9 mouse cellular contexts compared by ENCODE assay signal in the genomic region with DNA sequence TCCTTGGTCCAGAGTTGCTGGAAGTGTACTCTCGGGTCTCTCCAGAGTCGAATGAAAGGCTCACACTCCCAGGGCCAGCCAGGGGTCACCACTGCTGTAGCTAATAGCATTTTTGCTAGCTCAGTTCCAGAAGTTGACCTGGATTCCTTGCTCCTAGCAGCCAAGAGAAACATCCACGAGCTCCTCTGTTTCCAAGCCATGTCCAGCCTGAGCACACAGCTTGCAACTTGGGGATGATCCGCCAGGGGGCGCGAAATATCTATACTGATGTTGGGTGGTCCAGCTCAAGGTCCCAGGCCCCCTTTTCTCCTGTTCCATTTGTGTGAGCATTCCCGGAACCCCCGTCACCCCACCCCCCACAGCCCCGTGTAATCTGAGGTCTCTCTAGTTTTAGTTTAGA. TPM values are rescaled to one million over a fixed set of nuclear protein-coding genes. Genes with fewer than 3 reads are reported as not detected.
DNase-seq lines count a peak whose midpoint lies in the region; ATAC-seq and TF ChIP-seq lines count a peak whose summit lies in the region.
"Had no signal": no experiment of that assay in that cellular context is flagged by ENCODE, and none has a peak within 500 bp of the region (broad histone marks: within the 10 kb centered on the region; RNA-seq: fewer than 3 reads in every experiment).

No protein-coding gene starts in this region.

- TF ChIP-seq CTCF in layer of hippocampus, adult 2 months (conservative IDR thresholded peaks at IDR 0.05) = peak; percentile 82
- TF ChIP-seq CTCF in brain, embryonic 14.5 days (IDR thresholded peaks at IDR 0.05; ENCODE audit: borderline replicate concordance, extremely low read depth, insufficient read depth, insufficient read length) = peak; percentile 76
- TF ChIP-seq CTCF in liver, postnatal 0 days (IDR thresholded peaks at IDR 0.05; ENCODE audit: low read depth) = peak; percentile 53
- peak; percentile 61; the same call in 1 of the 2 replicates for TF ChIP-seq CTCF in small intestine, adult 2 months (IDR thresholded peaks at IDR 0.05; ENCODE audit: extremely low read depth, insufficient read length, insufficient replicate concordance, low read depth, low read length)

- no peak for ATAC-seq in liver, postnatal 0 days

- H3K27ac ChIP-seq in layer of hippocampus, adult 2 months = no peak overlapping the region
- H3K27ac ChIP-seq in liver, postnatal 0 days (ENCODE audit: low read depth) = no peak overlapping the region
- H3K27ac ChIP-seq in small intestine, adult 2 months (ENCODE audit: insufficient read depth, low read depth, low read length) = no peak overlapping the region
- H3K27ac ChIP-seq: embryonic facial prominence, embryonic 12.5 days had no signal

- no peak overlapping the region for H3K4me3 ChIP-seq in layer of hippocampus, adult 2 months
- no peak overlapping the region for H3K4me3 ChIP-seq in liver, postnatal 0 days (ENCODE audit: low read depth, low read length)
- H3K4me3 ChIP-seq in small intestine, adult 2 months (ENCODE audit: low read depth, low read length) = no peak overlapping the region
- H3K4me3 ChIP-seq: embryonic facial prominence, embryonic 12.5 days had no signal

- H3K4me2 ChIP-seq in liver, postnatal 0 days (ENCODE audit: low read depth, low read length) = no peak overlapping the region
- H3K4me2 ChIP-seq: embryonic facial prominence, embryonic 12.5 days had no signal

- 46% methylated on average over 9 of the region's 9 CpGs for WGBS in liver, postnatal 0 days (ENCODE audit: insufficient replicate concordance)
- 46% methylated on average over 9 of the region's 9 CpGs for WGBS in small intestine, adult 2 months

- no peak for TF ChIP-seq EP300 in liver, postnatal 0 days (IDR thresholded peaks at IDR 0.05; ENCODE audit: low read depth)

- peaks cover 16% of the 10 kb centered on the region for H3K4me1 ChIP-seq in liver, postnatal 0 days (ENCODE audit: insufficient read depth)
- peaks cover 7% of the 10 kb centered on the region for H3K4me1 ChIP-seq in small intestine, adult 2 months (ENCODE audit: control insufficient read depth, insufficient read depth, insufficient read length, low read length)

- intact Hi-C loops in heart, postnatal 14 days (cut with DNase I) = loop anchor here (2.0 to 5.0 kb wide), 2 partner anchors 27 to 44 kb away; no protein-coding TSS in a partner anchor

- no peaks in the 10 kb centered on the region for H3K27me3 ChIP-seq in liver, postnatal 0 days (ENCODE audit: insufficient read depth, low read length)
- H3K27me3 ChIP-seq in small intestine, adult 2 months (ENCODE audit: control insufficient read depth, insufficient read depth, low read length) = no peaks in the 10 kb centered on the region
- H3K27me3 ChIP-seq: embryonic facial prominence, embryonic 12.5 days had no signal

- H3K9ac ChIP-seq in liver, postnatal 0 days (replicated peaks) = no peak overlapping the region
- H3K9ac ChIP-seq: embryonic facial prominence, embryonic 12.5 days had no signal

- peak in 1 of 2 experiments; percentile 70 for DNase-seq in layer of hippocampus, adult 2 months (ENCODE audit: low spot score in 2 of 2)
- no peak for DNase-seq in layer of hippocampus, adult 9-10 months (ENCODE audit: low spot score)
- peak; percentile 89 for DNase-seq in ES-CJ7 (ENCODE audit: low read depth, low spot score)
- peak; percentile 66 for DNase-seq in brain, embryonic 14.5 days (ENCODE audit: low read depth)
- peak; percentile 74 to 82 for DNase-seq in heart, postnatal 14 days
- DNase-seq in liver, postnatal 0 days = peak; percentile 55

- H3K9me3 ChIP-seq in liver, postnatal 0 days (ENCODE audit: low read length) = no peaks in the 10 kb centered on the region
- H3K9me3 ChIP-seq: embryonic facial prominence, embryonic 12.5 days had no signal

- no peak for TF ChIP-seq POLR2A in brain, embryonic 14.5 days (IDR thresholded peaks at IDR 0.05; ENCODE audit: borderline replicate concordance, extremely low read depth, insufficient read depth, insufficient read length, poor library complexity, severe bottlenecking)
- no peak for TF ChIP-seq POLR2A in small intestine, adult 2 months (IDR thresholded peaks at IDR 0.05; ENCODE audit: low read depth, low read length)

- no peaks in the 10 kb centered on the region for H3K36me3 ChIP-seq in liver, postnatal 0 days (replicated peaks; ENCODE audit: insufficient read depth, low read length)
- H3K36me3 ChIP-seq in small intestine, adult 2 months (ENCODE audit: control insufficient read depth, insufficient read depth, low read length) = no peaks in the 10 kb centered on the region
- H3K36me3 ChIP-seq: embryonic facial prominence, embryonic 12.5 days had no signal

RNA-seq across cellular contexts. Expression of a gene that starts 3.5 kb away (rescaled TPM):
- 10 to 100 TPM; 15.0 to 15.8 TPM for total RNA-seq in layer of hippocampus, adult 2 months (2021)
- 16.7 and 21.7 TPM in 2 replicates for polyA plus RNA-seq in brain, embryonic 14.5 days (2012; rRNA removed)
- 1 to 10 TPM; 9.4 to 9.6 TPM for total RNA-seq in heart, postnatal 14 days (2021)
- 0.90 and 1.0 TPM in 2 replicates for polyA plus RNA-seq in liver, postnatal 0 days (2015; fragmentation: Nextera tagmentation; extraction: Ambion mirVana)
- polyA plus RNA-seq in small intestine, adult 2 months (2012; rRNA removed) = 15.7 and 41.4 TPM in 2 replicates

RNA-seq across cellular contexts. Expression of a gene that starts 5.2 kb away (rescaled TPM):
- under 1 TPM in 1 of 2 experiments, not detected in 1; 0.28 TPM for total RNA-seq in layer of hippocampus, adult 2 months (2021)
- 0.77 and 1.3 TPM in 2 replicates for polyA plus RNA-seq in brain, embryonic 14.5 days (2012; rRNA removed)
- total RNA-seq in heart, postnatal 14 days (2021) = not detected
- not detected in 2 replicates for polyA plus RNA-seq in liver, postnatal 0 days (2015; fragmentation: Nextera tagmentation; extraction: Ambion mirVana)
- polyA plus RNA-seq in small intestine, adult 2 months (2012; rRNA removed) = not detected in 2 replicates
- polyA plus RNA-seq: embryonic facial prominence, embryonic 12.5 days; liver, embryonic 16.5 days had no signal

RNA-seq across cellular contexts. Expression of a gene that starts 10.3 kb away (rescaled TPM):
- 100 to 1,000 TPM; 103 to 114 TPM for total RNA-seq in layer of hippocampus, adult 2 months (2021)
- 27.3 and 27.9 TPM in 2 replicates for polyA plus RNA-seq in brain, embryonic 14.5 days (2012; rRNA removed)
- total RNA-seq in heart, postnatal 14 days (2021) = 1 to 10 TPM; 5.9 to 6.1 TPM
- 0.09 and 0.20 TPM in 2 replicates for polyA plus RNA-seq in liver, postnatal 0 days (2015; fragmentation: Nextera tagmentation; extraction: Ambion mirVana)
- 4.3 and 6.2 TPM in 2 replicates for polyA plus RNA-seq in small intestine, adult 2 months (2012; rRNA removed)

RNA-seq across cellular contexts. Expression of a gene that starts 14.0 kb away (rescaled TPM):
- total RNA-seq in layer of hippocampus, adult 2 months (2021) = 1 to 10 TPM; 2.4 to 3.5 TPM
- polyA plus RNA-seq in brain, embryonic 14.5 days (2012; rRNA removed) = 2.3 and 3.6 TPM in 2 replicates
- total RNA-seq in heart, postnatal 14 days (2021) = 1 to 10 TPM; 7.8 TPM
- 0.06 TPM in 2 replicates for polyA plus RNA-seq in liver, postnatal 0 days (2015; fragmentation: Nextera tagmentation; extraction: Ambion mirVana)
- 3.3 and 4.5 TPM in 2 replicates for polyA plus RNA-seq in small intestine, adult 2 months (2012; rRNA removed)

RNA-seq across cellular contexts. Expression of a gene that starts 34.6 kb away (rescaled TPM):
- 10 to 100 TPM; 13.0 to 13.4 TPM for total RNA-seq in layer of hippocampus, adult 2 months (2021)
- 6.7 and 9.0 TPM in 2 replicates for polyA plus RNA-seq in brain, embryonic 14.5 days (2012; rRNA removed)
- 10 to 100 TPM; 22.9 to 27.0 TPM for total RNA-seq in heart, postnatal 14 days (2021)
- 2.3 and 2.4 TPM in 2 replicates for polyA plus RNA-seq in liver, postnatal 0 days (2015; fragmentation: Nextera tagmentation; extraction: Ambion mirVana)
- polyA plus RNA-seq in small intestine, adult 2 months (2012; rRNA removed) = 13.4 and 15.5 TPM in 2 replicates
